Mouse (Mus musculus) ES-E14 (cell line): Measurements from ENCODE around the gene Ino80.

Source experiments
- CHD2 ChIP-seq: IDR thresholded peaks from 2 replicates; pipeline ENCODE4 v1.6.1; 2014; ENCODE audit warnings: mild to moderate bottlenecking, low read depth, low read length, inconsistent platforms
- HCFC1 ChIP-seq: IDR thresholded peaks from 2 replicates; pipeline ENCODE4 v1.6.1; 2012; ENCODE audit warnings: low read length, inconsistent platforms, borderline replicate concordance; ENCODE audit not compliant: insufficient read depth
- MAFK ChIP-seq: IDR thresholded peaks from 2 replicates; pipeline ENCODE4 v1.6.1; 2014; ENCODE audit warnings: mild to moderate bottlenecking, low read depth, low read length, inconsistent platforms; ENCODE audit not compliant: insufficient read depth
- ZC3H11A ChIP-seq: IDR thresholded peaks from 2 replicates; pipeline ENCODE4 v1.6.1; 2012; ENCODE audit warnings: low read depth, mild to moderate bottlenecking, inconsistent platforms, low read length, borderline replicate concordance
- ZNF384 ChIP-seq: IDR thresholded peaks from 2 replicates; pipeline ENCODE4 v1.6.1; 2012; ENCODE audit warnings: low read depth, low read length, inconsistent platforms

DNA sequence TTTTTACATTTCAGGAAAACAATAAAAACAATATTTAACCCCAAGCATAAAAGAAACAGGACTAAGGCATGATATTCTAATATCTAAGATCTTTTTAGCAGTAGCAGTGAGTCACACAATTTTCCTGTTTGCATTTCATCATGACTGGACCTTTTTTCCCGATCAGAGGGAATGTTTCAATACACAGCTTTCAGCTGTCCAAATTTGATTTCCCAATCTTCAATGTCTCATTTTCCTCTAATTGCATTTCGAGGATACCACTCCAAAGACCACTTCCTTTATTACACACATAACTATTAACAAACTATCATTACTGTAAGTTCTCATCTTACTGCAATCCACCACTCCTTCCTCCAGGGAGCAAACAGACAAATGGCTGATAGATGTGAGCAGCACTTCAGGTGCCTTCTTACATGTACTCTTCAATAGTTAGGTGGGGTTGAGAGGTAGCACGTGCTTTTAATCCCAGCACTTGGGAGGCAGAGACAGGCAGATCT, 36.6 kb upstream of the Ino80 start:
- no peak for TF ChIP-seq ZC3H11A
- TF ChIP-seq ZNF384: no peak
- no peak for TF ChIP-seq CHD2
- no peak for TF ChIP-seq MAFK
- no peak for TF ChIP-seq HCFC1
